Mouse (Mus musculus) heart, postnatal 0 days (tissue): ENCODE measurements at regions not wholly inside any gene's neighbourhood (a gene's known extent, or its start where the extent isn't known, plus 50 kb on each side); places are given as distances from the start of the nearest gene placed in this dataset.

Source experiments
- ATAC-seq: fragments of 200-750 bp; cut with Nextera tagmentation; 2 replicates; pipeline ENCODE4 v1.8.0; 2017; ENCODE audit warnings: low read depth, moderate number of reproducible peaks, moderate library complexity; ENCODE audit not compliant: insufficient read depth
- DNase-seq: peaks from one replicate; pipeline ENCODE4 v3.0.0-alpha.2; 2016; ENCODE audit warnings: low spot score
- H3K27ac ChIP-seq: fragments of 300-500 bp; sonication (generic); 2 replicates; pipeline ENCODE4 v1.5.1; 2014; ENCODE audit warnings: low read depth, mild to moderate bottlenecking
- H3K27me3 ChIP-seq: fragments of 300-500 bp; sonication (generic); 2 replicates; pipeline ENCODE4 v1.6.1; 2014; ENCODE audit warnings: low read length, mixed read lengths; ENCODE audit not compliant: control insufficient read depth, insufficient read depth
- H3K36me3 ChIP-seq: fragments of 300-500 bp; sonication (generic); replicated peaks from 2 replicates; pipeline ENCODE4 v1.6.1; 2014; ENCODE audit warnings: low read length, mixed read lengths; ENCODE audit not compliant: control insufficient read depth, insufficient read depth
- H3K4me1 ChIP-seq: fragments of 300-500 bp; sonication (generic); 2 replicates; pipeline ENCODE4 v1.6.1; 2014; ENCODE audit warnings: antibody characterized with exemption; ENCODE audit not compliant: control insufficient read depth, insufficient read depth
- H3K4me2 ChIP-seq: fragments of 300-500 bp; sonication (generic); 2 replicates; pipeline ENCODE4 v1.6.1; 2014; ENCODE audit warnings: low read depth, mild to moderate bottlenecking, low read length, moderate library complexity
- H3K4me3 ChIP-seq: fragments of 300-500 bp; sonication (generic); 2 replicates; pipeline ENCODE4 v1.5.1; 2014; ENCODE audit warnings: low read depth, low read length
- H3K9ac ChIP-seq: fragments of 300-500 bp; sonication (generic); replicated peaks from 2 replicates; pipeline ENCODE4 v1.6.1; 2014; ENCODE audit warnings: low read depth, low read length, mixed read lengths
- H3K9me3 ChIP-seq: fragments of 300-500 bp; sonication (generic); replicated peaks from 2 replicates; pipeline ENCODE4 v1.6.1; 2016; ENCODE audit warnings: low read length; ENCODE audit not compliant: control insufficient read depth
- CTCF ChIP-seq: IDR thresholded peaks from 2 replicates; pipeline ENCODE4 v1.5.1; 2016; ENCODE audit warnings: antibody characterized with exemption, control low read depth, low read depth
- EP300 ChIP-seq: IDR thresholded peaks from 2 replicates; pipeline ENCODE4 v1.6.1; 2016; ENCODE audit warnings: antibody characterized with exemption, low read depth
- WGBS: fragments of 180-500 bp; shearing (Covaris S2); extraction: QIAGEN DNeasy Blood & Tissue Kit; methylation state at CpG from one replicate; pipeline ENCODE4 v1.1.7; 2014; 5-methylcytosine and 5-hydroxymethylcytosine counted together

DNA sequence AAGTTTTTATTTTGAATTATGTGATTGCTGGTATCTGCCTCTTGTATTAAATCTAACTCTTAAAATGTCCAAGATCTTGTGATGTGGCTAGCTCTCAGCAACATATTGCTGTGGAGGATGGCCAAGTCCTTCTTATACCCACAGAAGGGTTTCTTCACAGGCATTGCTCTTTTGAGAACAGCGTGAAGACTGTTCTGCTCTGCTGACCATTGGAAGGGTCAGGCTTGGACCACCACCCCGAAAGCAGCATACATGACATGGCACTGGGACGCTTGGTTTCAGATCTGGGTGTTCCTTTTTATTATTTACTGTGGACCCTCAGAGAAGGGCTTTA lies 352.8 kb downstream of the Ankrd50 start:
- Histone ChIP-seq H3K9me3 (no peaks in the 10 kb centered on the region), H3K4me3 (no peak overlapping the region), H3K9ac (no peak overlapping the region), H3K27me3 (no peaks in the 10 kb centered on the region), H3K4me2 (no peak overlapping the region), H3K27ac (no peak overlapping the region), H3K4me1 (no peaks in the 10 kb centered on the region), H3K36me3 (no peaks in the 10 kb centered on the region)
- DNase-seq, result no peak
- no peak for TF ChIP-seq CTCF
- no peak for TF ChIP-seq EP300
- no peak for ATAC-seq
- WGBS, result 90% methylated on average over 3 of the region's 3 CpGs

DNA sequence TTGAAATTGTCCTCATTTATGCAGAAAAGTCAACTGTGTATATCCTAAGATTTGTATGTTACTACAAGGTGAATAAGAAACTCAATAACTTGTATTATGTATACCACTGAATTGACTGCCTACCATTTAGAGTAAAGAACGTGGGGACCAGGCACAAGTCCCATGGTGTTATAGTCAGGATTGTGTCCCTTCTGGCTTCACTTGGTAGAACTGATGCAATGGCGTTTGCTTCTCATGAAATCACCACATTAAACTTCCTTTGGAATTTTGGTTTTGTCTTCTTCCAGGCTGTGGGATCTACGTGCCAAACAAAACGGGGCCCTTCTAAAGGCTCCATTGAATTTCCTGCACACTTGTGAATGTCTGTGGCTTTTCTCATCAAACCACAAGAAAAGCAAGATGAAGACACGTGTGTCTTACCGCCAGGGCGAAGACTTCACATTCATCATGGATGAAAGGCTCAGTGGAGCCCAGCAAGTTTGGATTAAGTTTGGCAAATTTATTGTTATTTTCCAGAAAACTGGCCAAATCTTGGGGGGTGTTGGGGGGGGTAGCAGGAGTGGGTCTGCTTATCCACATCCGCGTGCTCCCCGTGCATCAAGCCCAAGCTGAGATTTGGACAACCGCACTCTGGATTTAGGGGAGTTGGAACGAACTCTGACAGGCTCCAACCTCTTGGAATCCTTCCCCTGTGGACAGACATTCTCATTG lies 353.3 kb downstream of the Ankrd50 start:
- H3K27ac ChIP-seq, result no peak overlapping the region
- no peak overlapping the region for H3K4me3 ChIP-seq
- H3K4me2 ChIP-seq, result no peak overlapping the region
- 76% methylated on average over 12 of the region's 12 CpGs for WGBS
- no peaks in the 10 kb centered on the region for H3K4me1 ChIP-seq
- DNase-seq (no peak), ATAC-seq (no peak)
- no peak overlapping the region for H3K9ac ChIP-seq
- H3K36me3 ChIP-seq, result no peaks in the 10 kb centered on the region
- H3K9me3 ChIP-seq, result no peaks in the 10 kb centered on the region
- no peak for TF ChIP-seq EP300
- no peaks in the 10 kb centered on the region for H3K27me3 ChIP-seq

DNA sequence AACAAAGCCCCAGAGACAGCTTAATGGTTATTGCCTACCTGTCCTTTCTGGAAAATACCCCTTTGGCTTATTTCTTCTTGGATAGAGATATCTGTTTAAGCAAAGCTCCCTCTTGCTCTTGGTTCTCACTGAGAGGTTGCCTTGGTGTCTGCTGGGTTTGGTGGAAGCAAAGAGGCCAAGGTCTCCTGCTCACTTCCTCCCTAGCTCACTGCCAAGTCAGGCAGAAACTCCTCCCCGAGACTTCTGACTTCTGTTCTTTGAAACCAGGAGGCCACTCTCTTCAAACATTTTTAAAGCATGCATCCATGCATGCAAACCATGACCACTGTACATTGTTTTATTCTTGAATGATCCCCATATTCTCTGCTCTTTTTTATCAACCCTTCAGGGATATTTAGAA lies 354.6 kb downstream of the Ankrd50 start:
- Histone ChIP-seq H3K27ac (no peak overlapping the region), H3K9me3 (no peaks in the 10 kb centered on the region), H3K36me3 (no peaks in the 10 kb centered on the region), H3K4me3 (no peak overlapping the region), H3K4me1 (no peaks in the 10 kb centered on the region), H3K9ac (no peak overlapping the region), H3K4me2 (no peak overlapping the region), H3K27me3 (no peaks in the 10 kb centered on the region)
- ATAC-seq (no peak), DNase-seq (no peak)
- no peak for TF ChIP-seq EP300
- TF ChIP-seq CTCF, result no peak
- 48% methylated on average over 1 of the region's 1 CpGs for WGBS

DNA sequence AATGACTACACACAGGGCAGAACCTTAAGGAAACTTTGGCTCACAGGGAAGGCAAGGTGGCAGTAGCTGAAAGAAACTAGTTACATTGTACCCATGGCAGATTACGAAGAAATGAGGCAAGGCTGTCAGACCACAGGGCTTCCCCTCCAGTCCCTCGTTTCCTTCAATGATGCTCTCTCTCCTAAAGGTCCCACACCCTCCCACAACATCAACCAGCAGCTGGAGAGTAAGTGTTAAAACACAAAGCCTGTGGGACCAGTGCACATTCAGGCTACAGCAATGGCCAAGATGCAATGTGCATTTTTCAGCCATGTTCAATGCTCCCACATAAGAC lies 355.5 kb downstream of the Ankrd50 start:
- H3K27ac ChIP-seq, result no peak overlapping the region

DNA sequence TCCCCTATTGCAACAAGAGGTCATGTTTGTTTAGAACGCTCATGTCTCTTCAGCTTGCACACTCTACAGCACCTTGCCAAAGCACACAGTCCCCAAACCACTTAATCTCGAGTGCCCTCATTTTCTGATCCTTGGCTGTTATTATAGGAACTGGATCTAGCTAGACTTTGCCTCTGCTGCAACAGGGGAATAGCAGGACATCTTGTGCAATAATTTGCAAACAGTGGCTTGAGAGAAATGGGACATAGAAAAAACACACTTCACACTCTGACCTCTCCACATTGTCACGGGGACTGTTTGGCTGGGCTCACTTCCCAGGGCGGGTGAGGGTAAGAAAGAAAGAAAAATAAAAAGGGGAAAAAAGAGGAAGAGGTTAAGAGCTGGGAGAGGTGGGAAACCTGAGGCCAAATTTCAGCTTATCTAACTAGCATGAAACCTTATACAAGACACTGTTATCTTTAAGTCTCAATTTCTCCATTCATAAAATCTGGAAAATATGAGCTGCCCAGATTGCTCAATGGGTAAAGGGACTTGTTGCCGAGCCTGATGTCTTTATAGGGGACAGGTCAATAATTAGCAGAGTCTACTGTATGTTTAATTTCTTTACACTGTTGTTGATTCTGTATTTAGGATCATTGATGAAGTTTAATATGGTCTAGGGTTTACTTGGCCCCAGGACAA lies 356.0 kb downstream of the Ankrd50 start:
- Histone ChIP-seq H3K9ac (no peak overlapping the region), H3K4me3 (no peak overlapping the region), H3K4me1 (no peaks in the 10 kb centered on the region), H3K27me3 (no peaks in the 10 kb centered on the region), H3K4me2 (no peak overlapping the region), H3K9me3 (no peaks in the 10 kb centered on the region), H3K27ac (no peak overlapping the region), H3K36me3 (no peaks in the 10 kb centered on the region)
- TF ChIP-seq CTCF (no peak), EP300 (no peak)
- DNase-seq (peak; percentile 66), ATAC-seq (peak; percentile 66; the same call in 1 of the 2 replicates)
- 48% methylated on average over 5 of the region's 5 CpGs for WGBS

More for the DNA sequence above, 355.5 kb downstream of the Ankrd50 start:
- DNase-seq (no peak), ATAC-seq (no peak)
- H3K9me3 ChIP-seq, result no peaks in the 10 kb centered on the region
- no peaks in the 10 kb centered on the region for H3K4me1 ChIP-seq
- no peak overlapping the region for H3K4me2 ChIP-seq
- TF ChIP-seq CTCF, result no peak
- no peak for TF ChIP-seq EP300
- H3K4me3 ChIP-seq, result no peak overlapping the region
- 65% methylated on average over 2 of the region's 2 CpGs for WGBS
- no peak overlapping the region for H3K9ac ChIP-seq
- H3K36me3 ChIP-seq, result no peaks in the 10 kb centered on the region
- H3K27me3 ChIP-seq, result no peaks in the 10 kb centered on the region
